Mouse (Mus musculus) cerebellum, postnatal 14 days (tissue): ENCODE results near the gene Aldh16a1.
"Not testable (repeated sequence)": the region's sequence is repeated elsewhere in the genome, so short reads cannot be mapped to it uniquely, and the experiment has no call there.

Source experiments
- DNase-seq, 2 experiments: peaks; one replicate each; pipeline ENCODE4 v3.0.0; 2021; ENCODE audit warnings: mixed read lengths in 2 of 2

The Aldh16a1 gene

DNA sequence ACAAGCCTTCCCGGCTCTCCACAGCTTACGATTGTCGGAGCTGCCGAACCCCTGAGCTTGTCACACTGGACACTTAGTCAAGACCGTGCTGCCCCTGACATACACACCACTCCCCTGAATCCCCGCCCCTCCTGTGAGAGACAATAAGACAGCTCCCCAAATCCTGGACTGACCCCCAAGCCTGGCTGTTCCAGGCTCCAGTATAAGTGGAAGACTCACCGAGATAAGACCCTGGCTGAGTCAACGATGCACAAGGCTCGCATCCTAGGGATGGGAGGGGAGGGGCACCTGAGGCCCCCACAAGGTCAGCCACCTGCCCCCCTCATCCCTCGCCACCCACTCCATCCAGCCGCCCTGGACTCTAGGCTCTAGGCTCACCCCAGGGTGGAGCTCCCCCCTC, 22.5 kb downstream of the Aldh16a1 start:
- DNase-seq, result no peak

DNA sequence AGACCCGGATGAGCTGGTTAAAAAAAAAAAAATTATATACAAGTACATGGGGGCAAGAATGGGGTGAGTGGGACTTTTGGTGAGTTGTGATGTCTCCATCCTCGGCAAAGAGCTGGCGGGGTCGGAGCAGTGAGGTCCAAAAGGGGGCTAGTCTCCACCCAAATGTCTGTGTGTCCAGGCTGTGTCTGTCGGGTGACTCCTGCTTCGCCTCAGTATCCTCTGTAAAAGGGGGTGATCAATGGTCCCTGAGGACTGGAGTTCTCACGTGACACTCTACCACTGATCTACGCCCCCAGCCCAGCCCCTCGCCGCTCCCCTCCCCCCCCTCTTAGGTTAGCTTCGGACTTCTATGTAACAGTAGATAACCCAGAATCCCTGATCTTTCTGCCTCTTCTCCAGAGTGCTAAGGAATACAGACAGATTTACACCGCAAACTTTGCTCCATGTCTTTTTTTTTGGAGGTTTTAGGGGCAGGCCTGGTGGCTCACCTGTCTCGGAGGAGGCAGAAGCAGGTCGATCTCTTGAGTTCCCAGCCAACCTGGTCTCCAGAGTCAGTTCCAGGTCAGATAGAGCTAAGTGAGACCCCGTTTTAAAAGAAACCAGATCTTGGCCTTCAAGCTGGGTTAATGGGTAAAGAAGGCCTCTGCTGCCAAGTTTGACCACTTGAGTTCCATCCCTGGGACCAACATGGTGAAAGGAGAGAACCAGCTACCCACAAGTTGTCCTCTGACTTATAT, 24.4 kb downstream of the Aldh16a1 start:
- no peak for DNase-seq

DNA sequence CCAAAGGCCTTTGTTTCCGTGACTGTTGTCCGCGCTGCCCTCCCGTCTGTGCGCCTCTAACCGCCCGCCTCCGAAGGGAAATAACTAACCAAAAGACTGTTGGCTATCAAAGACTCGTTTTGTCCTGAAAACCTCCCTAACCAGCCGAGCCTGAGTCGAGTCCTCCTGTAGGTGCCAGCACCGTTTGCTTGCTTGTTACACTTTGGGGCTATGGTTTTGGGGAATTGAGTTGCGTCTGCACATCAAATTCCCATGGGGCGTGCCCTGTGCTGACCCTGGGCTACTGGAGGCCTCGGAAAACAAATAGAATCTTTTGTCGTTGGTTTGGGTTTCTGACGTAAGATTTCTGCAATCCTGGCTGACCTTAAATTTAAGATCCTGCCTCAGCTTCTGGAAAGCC, 25.1 kb downstream of the Aldh16a1 start:
- DNase-seq, result peak in 1 of 2 experiments; percentile 68

DNA sequence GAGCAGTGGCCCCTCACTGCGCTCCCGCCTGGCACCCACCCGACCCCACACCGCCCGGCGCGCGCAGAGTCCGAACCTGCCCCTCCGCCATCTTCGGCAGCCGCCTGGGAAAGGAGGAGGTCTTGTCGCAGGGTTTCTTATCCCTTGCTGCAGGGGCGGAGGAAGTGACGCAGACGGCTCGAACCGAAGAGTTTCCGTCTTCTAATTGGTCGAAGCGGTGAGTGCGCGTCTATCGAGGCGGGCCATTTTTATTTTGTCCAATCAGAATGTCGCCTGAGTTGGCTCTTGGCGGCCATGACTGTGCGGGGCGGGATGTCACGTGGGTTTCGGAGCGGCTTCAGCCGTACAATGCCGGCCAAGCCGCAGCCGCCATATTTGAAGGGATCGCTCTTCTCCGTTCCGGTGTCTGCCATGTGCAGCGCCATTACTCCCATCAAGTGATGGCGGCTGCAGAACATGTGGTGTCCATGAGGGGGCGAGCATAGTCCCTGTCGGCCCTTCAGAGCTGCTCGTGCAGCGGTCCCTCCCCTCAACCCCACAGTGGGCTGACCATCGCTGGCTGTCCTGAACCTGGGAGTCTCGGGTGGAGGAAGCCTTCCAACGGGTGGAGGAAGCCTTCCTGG, 25.6 kb downstream of the Aldh16a1 start, which contains the start of gene Rpl13a:
Gene Rpl13a (minus strand): TSS at position 138 of the 623 bp plus-strand sequence.
- peak; percentile 98 to 99 for DNase-seq

DNA sequence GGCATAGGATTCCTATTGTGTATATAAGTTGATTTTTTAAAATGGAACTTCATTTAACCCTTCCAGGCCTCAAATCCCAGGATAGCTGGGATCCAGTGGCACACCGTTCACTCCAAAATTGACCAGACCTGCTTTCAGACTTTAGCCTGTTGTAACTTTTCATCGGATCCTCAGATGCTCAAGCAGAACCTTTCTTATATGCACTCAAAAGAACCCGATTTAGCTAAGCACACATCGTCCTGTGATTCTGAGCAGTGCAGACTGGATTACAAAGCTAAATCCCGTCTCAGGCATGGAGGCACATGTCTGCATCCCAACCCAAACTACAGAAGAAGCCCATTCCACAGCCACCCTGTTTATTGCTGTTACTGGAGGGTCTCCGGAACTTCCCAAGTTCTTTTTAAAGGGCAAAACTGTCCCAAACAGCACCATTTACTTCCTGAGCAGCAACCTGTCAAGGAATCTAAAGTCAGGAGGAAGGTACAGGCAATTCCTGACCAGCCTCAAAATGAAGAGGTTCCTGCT, 26.6 kb downstream of the Aldh16a1 start:
- DNase-seq, result no peak

DNA sequence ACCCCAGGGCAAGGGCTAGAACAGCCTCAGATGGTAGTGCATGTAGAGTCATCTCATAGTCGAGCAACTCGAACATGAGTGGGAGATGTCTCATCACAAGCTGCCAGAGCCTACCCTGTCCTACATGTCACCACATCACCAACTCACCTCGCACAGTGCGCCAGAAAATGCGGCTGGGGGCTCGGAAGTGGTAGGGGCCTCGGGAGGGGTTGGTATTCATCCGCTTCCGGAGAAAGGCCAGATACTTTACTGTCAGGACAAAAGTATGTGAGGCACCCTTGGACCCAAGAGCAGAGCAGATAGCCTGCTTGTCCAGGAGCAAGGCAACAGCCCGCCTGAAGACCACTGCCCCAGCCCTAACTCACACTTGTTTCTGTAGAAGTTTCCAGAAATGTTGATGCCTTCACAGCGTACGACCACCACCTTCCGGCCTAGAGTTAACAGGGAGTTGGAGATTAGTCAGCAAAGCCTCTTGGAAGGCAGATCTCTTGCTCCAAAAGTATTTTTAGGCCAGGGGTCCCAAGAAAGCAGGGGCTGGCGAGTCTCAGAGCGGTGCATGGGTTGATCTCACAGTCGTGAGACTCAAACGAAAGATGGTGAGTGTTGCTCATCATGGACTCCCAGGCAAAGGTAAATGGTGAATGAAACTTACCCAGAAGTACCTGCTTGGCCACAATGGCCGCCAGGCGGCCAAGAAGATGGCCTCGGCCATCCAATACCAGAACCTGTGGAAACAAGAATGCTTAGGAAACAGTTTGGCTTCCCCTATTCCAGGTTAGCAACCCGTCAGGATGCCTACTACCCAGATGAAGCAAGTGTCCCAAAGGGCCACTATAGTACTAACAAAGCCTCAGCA, 27.3 kb downstream of the Aldh16a1 start:
- no peak for DNase-seq

DNA sequence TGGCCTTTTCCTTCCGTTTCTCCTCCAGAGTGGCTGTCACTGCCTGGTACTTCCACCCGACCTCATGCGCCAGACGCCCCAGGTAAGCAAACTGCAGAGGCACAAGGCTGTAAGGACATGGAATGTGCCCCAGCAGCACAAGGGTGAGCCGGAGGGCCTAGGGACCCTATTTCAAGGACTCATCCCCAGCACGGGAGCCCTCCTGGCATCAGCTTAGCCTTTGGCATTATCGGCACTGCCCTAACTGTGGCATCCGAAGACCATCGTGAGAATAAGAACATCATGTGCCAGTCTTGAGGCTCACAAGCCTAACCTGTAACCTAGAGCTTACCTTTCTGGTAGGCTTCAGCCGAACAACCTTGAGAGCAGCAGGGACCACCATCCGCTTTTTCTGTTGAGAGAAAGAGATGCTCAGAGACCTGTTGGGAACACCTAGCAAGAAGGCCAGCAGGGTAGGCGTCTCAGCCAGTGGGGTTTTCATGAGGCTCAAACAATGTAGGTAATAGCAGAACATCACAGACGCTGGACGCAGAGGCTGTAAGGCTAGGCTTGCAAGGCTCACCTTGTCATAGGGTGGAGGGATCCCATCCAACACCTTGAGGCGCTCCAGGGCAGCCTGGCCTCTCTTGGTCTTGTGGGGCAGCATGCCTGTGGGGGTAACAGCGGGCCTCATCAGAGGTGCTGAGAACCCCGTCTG, 28.1 kb downstream of the Aldh16a1 start:
- no peak for DNase-seq

DNA sequence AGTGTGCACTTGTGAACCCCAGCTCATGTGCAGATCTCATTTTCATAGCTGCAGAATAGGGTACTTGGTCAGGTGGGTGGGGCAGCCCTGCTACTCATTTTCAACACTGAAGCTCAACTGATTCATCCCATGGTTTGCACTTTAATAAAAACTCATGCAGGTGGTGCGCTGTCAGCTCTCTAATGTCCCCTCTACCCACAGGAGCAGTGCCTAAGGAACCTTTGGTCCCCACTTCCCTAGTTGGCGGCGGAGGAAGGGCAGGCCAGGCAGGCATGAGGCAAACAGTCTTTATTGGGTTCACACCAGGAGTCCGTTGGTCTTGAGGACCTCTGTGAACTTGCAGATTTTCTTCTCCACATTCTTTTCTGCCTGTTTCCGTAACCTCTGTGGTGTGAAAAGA, 28.7 kb downstream of the Aldh16a1 start:
- DNase-seq, result not testable (repeated sequence)

DNA sequence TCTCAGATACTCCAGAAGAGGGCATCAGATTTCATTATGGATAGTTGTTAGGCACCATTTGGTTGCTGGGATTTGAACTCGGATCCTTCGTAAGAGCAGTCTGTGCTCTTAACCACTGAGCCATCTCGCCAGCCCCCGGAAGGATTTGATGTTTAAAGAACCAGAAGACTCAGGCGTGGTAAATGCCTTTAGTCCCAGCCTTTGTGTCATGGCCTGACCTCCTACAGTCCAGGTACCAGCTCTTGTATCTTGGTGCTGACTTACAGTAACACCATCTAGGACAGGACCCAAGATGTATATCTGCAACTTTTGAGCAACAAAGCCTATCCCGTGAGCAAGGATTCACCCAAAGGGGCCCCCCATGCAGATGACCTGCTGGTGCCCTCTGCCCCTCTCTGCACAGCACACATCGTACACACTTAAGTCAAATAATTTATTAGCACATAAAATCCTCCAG, 29.2 kb downstream of the Aldh16a1 start:
- DNase-seq, result no peak

DNA sequence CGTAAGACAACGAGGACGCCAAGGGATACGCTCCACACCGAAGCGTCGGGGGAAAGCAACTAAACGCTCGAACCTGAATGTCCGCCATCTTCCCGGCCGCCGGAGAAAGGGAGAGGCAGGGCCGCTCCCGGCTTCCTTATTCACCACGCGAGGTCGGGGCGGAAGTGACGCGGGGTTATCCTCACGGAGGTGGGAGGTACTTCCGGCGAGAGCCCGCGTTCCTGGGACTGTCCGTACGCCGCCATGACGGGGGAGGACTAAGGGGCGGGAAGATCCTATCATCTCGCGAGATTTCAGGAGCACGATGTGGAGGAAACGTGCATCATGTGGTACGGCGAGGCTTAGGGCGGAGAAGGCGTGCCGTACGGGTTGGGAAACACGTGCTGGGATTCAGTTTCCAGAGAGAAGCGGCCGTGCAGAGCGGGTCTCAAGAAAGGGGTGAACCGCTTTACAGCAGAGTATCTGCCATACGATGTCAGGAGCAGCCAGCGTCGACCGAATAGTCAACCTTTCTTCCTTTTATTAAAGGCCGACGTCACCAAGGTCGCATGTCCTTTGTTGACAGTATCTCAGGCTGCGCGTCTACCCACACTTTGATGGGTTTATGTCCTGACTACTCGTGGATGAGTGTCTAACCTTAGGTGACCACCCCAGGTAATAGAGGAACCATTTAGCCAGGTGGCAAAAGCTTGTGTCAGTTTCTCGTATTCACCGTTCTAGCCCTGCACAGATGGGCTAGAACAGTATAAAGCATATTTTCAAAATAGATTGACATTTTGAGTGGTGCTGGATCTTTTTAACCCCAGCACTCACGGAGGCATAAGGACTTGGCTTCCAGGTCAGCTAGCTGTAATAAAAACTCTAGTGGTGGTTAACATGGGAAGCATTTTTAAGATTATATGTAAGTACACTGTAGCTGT, 29.9 kb downstream of the Aldh16a1 start, which contains the start of gene Rps11:
Gene Rps11 (minus strand): TSS at position 216 of the 920 bp plus-strand sequence.
- DNase-seq, result peak; percentile 98 to 99

DNA sequence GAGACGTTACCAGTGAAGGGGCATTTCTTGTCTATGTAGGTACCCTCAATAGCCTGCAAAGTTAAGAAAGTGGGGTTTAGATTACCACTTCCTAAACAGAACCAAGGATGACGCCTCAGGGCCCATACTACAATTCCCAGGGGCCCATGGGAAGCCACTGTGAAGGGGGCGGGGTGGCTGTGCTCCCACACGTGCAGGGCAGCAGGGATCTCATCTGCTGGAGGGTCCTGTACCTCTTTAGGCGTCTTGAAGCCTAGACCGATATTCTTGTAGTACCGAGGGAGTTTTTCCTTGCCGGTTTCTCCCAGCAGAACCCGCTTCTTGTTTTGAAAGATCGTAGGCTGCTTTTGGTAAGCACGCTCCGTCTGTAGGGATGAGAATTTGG, 31.2 kb downstream of the Aldh16a1 start:
- DNase-seq, result peak; percentile 35 to 46

DNA sequence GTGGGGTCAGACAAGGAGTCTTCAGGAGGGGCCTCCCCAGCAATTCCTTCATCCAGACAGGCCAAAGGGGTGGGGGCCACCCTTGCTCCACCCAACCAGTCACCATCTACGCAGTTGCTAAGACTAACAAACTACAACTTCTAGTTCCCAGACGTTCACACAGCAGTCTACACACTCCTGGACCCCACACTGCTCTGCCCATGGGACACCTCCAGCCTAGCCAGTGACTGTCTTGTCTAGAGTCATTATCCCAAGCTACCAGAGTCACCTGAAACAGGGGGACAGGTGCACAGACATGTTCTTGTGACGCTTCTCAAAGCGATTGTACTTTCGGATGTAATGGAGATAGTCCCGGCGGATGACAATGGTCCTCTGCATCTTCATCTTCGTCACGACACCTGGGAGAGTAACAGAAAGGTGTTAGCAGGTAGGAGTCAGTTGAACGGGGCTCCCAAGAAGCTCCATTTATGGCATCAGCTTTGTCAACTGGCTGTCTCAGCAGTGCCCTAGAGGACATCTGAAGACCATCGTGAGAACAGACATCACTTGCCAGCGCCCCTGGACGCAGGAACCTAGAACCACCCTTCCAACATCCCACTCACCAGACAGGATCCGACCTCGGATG, 31.7 kb downstream of the Aldh16a1 start:
- no peak for DNase-seq

DNA sequence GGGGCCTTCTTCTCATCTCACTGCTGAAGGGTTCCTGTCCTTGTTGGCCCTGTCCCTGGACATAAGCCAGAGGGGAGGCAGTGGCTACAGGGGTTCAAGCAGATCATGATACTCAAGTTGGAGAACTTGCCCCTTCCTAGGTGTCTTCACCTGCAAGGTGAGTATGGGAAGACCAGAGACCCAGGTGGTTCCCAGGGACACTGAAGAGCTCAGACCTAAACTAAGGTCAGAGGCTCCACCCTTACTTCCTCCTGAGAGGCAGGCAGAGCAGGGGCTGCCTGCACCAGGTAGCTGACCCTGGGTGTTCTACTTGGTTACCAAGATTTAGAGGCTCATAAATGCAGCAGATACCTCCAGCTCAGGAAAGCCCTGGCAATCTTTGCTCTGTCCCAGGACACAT, 32.4 kb downstream of the Aldh16a1 start:
- no peak for DNase-seq

DNA sequence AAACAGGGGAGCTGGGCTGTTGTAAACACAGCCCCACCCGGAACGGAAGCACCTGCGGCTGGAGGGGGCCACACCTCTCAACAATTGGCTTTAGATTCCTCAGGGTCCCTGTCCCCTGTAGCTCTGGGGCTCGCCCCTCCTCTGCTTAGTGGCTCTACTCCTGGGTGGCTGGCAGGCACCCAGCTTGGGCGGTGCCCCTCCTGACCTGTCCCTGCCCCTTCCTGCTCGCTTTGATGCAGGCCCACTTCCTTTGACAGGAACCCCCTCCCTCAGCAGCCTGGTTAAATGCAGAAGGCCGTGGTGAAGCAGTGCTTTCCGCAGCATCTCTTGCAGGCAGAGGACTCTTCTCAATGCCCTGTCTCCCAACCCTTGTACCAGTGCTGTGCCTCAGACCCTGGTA, 33.0 kb downstream of the Aldh16a1 start:
- DNase-seq, result no peak

DNA sequence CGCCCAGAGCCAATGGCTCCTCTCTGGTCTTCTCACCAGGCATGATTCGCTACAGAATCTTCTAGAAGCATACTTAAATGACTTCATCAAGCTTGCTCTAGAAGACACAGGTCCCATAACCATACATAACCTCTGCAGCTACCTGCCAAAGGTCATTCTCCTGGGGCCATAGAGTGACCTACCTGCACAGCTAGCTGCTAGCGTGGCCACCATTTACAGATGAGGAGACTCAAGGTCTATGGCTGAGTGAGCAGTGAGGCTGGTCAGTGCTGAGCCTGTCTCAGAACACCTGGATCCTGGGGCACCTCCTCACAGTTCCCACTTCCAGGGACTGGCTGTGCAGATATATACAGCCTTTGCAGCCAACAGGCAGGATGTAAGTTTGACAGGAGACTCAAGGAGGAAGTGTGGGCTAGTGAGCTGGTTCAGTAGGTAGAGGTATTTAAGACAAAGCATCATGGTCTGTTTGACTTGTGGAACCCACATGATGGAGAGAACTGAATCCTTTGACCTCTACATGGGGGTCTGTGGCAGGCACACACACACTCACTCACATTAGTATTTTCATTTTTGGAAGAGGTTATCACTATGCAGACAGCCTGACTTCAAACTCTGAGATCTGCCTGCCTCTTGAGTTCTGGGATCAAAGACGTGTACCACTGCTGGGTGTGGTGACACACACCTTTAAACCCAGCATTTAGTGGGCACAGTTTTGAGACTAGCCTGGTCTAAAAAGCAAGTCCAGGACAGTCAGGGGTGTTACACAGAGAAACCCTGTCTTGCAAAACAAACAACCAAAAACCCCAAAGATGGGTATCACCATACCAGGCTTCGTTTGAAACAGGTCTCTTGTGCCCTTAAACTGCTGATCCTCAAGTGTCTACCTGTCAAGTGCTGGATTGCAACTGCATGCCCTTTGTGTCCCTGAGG, 34.3 kb downstream of the Aldh16a1 start:
- DNase-seq, result no peak

DNA sequence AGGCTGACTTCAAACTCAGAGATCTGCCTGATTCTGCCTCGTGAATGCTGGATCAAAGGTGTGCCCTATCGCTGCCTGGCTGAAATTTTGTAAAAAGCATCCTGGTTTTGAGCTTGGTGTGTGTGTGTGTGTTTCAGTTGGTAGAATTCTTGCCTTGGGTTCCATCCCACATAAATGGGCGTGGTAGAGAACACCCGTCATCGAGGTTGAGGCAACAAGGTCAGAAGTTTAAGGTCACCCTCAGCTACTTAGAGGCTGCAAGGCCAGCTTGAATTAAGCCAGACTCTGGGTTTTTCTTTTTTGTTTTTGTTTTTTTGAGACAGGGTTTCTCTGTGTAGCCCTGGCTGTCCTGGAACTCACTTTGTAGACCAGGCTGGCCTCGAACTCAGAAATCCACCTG, 36.0 kb downstream of the Aldh16a1 start:
- no peak for DNase-seq

DNA sequence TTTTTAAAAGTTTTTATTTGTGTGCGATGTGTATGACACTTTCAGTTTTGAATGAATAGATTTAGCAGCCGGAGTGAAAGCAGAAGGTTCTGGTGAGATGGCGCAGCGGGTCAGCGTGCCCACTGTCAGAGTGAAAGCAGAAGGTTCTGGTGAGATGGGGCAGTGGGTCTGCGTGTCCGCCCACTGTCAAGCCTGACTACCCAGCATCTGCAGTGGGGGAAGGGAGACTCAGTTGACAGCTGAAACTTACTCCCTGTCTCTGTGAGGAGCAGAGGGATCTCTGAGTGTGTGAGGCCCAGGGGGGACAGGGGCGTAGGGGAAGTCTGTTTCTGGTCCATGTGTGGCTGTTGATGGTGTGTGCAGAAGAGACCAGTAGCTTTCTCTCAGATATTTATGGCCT, 36.8 kb downstream of the Aldh16a1 start:
- DNase-seq, result no peak

DNA sequence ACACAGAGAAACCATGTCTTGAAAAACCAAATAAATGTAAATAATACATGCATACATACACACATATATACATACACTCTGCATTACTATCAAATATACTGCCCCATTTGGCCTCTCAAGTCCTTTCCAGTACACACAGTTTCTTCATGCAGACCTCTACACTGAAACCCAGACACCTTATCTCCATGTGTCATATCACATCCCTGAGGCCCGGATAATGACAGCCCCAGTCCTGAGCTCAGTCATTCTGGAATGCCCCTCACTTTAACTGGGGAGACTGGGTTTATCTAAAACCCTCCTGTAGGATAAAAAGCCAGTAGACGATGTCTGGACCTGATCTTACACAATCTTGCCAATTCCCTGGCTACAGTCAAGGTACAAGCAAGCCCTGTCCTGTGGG, 40.9 kb downstream of the Aldh16a1 start:
- no peak for DNase-seq

DNA sequence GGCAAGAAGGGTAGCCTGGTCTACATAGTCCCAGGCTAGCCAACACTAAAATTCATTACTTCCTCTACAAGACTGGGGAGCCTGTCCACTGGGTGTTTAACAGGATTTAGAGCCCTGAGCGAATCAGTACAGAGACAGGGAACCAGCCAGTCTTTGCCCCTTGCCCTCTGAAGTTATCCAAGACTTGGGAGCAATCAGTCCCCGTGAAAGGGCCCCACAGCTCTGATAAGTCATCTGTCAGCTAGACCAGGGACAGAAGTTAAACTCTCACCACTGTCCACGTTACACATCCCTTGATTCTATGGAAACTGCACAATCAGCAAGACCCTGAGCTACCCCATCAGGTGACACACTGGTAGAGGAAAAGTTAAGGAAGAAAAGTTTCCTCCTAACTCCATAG, 41.9 kb downstream of the Aldh16a1 start:
- no peak for DNase-seq

DNA sequence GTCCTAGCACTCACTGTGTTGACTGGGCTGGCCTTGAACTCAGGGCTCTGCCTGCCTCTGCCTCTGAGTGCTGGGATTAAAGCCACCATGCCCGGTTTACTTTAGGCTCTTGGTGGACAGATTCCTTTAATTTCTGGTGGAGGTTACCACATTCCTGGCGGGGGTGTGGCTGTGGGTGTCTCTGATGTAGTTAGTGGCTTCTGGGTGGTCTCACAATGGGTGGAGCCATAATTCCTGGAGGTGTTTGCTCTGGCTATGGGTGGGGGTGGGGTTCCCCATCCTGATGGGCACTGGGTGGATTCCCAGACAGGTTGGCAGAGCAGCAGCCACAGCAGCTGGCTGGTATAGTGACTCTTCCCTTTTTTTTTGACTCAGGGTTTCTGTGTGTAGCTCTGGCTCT, 42.4 kb downstream of the Aldh16a1 start:
- no peak for DNase-seq
